Mouse (Mus musculus): Measurements from ENCODE around the gene Mogat2.
A peak's percentile ranks its signal among the peaks of the same experiment; 100 is the strongest.

Mogat2 gene

GRCm38 (mm10) chr7:99234916-99235315 is 3.5 kb downstream of the Mogat2 start:
- peak; percentile 60 to 66 for DNase-seq

DNA sequence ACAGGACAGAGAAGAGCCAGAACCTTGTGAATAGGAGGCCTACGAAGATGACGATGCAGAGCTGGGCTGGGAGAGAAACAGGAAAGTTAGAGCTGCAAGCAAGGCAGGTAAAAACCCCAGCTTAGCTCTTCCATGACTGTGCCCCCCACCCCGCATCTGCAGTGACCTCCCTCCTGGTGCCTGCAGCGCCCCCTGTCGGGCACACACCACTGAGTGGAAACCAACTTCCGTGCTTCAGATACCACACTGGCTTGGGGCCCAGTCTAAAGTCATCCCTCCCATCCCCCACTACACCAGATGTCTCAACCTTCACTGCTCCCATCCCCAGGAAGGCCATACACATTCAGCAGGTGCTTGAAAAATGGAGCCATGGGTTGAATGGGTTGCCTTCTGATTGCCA is 5.8 kb downstream of the Mogat2 start:
- no peak for DNase-seq

DNA sequence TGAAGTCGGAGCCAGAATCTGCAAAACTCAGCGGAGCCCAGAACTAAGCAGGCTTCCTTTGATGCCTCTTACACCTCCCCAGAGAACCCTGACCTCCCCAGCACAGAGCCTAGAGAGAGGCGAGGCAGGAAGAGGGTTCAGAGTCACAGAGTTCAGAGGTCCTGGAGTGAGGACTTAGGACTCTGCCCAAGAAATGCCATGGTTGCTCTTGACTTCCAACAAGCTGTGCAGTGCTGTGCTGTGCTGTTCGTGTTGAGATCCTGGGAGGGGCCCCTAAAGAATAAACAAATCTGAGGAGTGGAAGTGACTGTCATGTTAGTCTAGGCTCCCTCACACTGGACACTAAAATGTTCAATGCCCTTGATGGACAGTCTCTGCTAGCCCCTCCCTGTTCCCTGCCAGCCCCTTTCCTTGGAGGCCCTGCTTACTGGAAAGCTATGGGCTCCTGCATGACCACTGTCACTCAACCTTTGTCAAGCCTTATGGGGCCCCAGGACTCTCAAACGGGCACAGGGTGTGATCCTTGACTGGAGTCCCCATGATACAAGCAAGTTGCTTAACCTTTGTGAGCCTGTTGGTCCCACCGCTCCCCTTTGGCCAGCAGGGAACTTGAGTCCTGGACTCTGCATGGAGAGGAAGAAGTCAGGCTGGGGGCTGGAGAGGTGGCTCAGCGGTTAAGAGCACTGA is 8.2 kb downstream of the Mogat2 start:
- DNase-seq, result peak; percentile 48 to 84

- DNase-seq, result peak; percentile 57 to 76
These were observed 9.0 kb downstream of the Mogat2 start for GRCm38 (mm10) chr7:99229411-99229810.

GRCm38 (mm10) chr7:99228825-99229224 is 9.6 kb downstream of the Mogat2 start:
- DNase-seq, result no peak

- DNase-seq, result no peak
These were observed 11.2 kb downstream of the Mogat2 start for GRCm38 (mm10) chr7:99227267-99227666.

DNA sequence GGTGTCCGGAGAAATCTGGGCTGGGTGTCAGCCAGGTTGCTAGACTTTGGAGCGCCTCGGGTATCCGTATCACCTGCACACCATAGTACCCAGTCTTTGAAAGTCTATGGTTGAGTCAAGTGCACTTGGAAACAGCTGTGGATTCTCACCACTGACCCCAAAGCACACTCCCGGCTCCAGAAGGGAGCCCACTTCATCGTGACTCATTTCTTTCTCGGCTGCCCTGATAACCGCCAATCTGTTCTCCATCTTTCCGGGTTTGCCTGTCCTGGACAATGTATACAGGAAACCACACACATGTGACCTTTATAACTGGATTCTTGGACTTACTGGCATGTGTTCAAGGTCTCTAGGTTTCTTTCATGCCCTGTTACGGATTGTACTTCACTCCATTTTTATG is 11.8 kb downstream of the Mogat2 start:
- no peak for DNase-seq

- peak in 1 of 2 experiments; percentile 78 for DNase-seq
These were observed 13.0 kb downstream of the Mogat2 start for GRCm38 (mm10) chr7:99225421-99225820.

DNA sequence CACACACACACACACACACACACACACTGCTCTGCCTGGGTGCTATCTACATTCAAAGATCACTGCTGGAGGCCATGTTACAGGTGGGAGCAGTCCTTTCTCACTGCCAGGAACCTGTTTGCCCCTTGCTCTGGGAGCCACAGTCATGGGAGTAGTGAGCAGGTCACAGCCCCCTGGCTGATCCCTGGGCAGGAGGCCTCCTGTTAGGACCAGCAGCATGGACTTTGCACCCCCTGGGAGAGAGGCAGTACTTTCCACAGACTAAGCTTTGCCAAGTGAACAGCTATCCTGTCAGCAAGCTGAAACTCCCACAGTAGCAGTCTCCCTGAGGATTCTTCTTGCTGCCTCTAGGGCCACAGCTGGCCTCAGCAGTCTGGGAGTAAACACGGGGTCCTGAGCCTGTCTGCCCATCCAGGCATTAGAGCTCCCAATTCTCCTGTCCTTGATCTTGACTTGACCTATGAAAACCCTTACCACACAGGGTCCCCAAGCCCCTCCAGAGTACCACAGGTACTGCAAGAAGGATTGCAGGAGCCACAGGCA is 13.7 kb downstream of the Mogat2 start:
- peak; percentile 84 to 96 for DNase-seq

DNA sequence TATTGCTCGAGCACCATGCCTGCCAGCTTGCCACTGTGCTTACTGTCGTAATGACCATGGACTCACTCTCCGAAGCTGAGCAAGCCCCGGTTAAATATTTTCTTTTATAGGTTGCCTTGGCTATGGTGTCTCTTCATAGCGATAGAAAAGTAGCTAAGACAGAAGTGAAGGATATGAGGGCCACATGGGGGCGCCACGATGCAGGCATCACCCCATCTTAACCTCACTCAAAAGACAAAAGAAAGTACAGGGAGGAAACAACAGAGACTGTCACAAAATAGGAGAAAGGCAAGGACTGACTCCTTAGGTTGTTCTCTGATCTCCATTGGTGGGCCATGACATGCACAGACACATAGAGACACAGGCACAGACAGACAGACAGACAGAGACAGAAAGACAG is 14.2 kb downstream of the Mogat2 start:
- peak; percentile 56 to 64 for DNase-seq

DNA sequence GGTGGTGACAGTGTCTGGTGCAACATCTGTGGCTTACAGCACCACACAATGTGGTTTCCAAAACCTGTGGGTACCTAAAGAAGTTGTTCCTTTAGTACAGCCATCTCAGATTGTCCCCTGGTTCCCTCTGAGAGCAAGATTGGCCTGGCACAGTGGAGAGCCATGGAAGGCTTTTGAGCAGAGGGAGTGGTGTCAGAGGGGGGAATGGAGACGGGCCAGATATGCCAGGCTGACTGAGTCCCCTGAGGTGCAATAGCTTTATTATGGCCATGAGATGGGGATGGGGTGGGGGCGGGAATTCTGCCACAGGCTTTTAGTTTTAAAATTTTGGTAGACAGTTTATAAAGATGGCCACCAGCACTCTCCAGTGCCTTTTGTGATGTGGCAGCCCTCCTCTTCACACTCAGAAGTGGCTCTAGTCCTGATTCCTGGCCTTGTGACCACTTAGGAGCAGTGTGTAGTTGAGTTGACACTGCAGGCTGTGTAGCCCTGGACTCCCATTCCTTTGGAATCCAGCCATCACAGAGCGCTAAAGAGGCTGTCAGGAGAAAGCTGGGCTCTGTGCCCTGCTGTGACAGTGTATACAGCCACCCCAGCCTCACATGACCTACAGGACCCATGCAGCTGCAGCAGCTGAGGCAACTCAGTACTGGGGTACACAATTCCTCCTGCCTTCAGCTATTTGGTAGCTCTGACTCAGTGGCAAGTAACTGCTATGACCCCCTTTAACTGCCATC is 20.9 kb downstream of the Mogat2 start:
- peak in 1 of 2 experiments; percentile 55 for DNase-seq

DNA sequence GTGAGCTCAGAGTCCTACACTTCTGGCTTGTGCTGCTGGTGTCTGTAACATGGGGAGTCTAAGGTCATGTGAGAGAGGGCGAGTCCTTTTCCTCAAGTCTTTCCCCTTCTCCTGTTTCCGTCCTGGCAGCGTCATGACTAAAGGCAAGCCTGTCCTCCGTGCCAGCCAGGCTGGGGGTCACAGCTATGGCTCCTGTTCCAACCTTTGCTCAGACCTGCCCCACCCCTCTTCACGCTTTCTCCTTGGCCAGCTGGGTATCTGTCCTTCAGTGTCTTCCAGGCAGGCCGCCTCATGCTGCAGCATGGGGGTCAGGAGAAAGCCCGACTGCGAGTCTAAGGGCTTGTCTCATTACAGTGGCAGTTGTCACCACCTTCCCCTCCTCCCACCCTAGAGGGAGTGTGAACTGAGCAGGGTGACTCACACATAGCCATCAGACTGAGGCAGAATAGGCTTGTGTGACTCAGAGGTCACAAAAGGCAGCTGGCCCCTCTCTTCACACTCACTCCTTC is 23.0 kb downstream of the Mogat2 start:
- peak; percentile 64 to 91 for DNase-seq

DNA sequence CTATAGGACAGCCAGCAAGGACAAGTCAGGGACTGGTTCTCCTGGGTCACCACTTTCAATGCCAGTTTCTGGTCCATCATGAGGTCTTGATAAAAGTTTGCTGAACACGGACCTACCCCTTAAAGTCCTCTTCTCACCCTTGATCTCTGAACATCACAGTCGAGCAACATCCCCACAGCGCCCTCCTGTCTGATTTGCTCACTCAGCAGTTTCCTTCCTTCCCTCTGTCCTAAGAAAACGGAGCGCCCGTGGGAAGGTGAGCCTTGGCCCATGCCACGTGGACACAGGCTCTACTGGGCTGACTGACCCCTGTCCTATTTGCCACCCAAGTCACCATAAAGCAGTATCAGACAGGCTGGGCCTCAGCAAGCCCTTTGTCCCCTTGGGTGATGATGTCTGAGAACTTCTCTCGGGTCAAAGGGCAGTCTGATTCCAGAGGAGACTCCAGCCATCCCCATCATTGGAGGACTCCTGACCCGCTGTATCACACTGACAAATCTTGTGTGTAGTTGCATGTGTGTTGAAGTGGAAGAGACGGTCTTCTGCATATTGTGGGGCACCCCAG is 23.7 kb downstream of the Mogat2 start:
- peak; percentile 44 to 87 for DNase-seq

DNA sequence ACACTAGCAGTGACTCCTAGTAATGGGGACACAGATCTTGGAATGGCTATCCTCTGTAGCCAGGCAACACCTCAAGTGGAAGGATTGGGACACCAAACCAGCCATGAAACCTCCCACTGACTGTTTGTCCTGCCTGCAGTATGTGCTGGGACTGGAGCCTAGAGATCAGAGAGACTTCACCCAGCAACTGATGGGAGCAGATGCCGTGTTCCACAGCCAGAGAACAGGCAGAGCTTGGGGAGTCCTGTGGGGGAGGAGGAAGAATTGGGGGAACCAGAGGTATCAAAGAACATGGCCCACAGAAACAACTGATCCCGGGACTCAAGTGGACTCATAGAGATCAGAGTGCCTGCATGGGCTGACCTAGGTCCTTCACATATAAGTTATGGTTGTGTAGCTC is 24.7 kb downstream of the Mogat2 start:
- no peak for DNase-seq

DNA sequence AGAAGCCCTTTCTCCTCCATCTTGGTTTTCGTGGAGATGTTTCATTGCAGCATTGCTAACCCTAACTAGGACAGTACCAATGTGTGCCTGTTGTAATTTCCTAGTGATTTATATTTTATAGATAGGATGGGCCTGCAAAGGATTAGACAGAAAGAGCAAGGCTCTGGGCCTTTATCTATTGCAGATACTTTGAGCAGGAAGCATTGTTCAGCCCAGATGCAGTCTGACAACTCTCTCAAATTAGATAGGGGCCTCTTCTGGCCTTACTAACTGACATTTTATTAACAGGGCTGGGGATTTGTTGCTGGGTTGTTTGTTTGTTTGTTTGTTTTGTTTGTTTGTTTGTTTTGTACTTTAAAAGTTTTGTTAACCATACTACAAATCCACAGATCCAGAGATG is 25.4 kb downstream of the Mogat2 start:
- no peak for DNase-seq

GRCm38 (mm10) chr7:99208704-99209103 is 29.7 kb downstream of the Mogat2 start:
- no peak for DNase-seq

DNA sequence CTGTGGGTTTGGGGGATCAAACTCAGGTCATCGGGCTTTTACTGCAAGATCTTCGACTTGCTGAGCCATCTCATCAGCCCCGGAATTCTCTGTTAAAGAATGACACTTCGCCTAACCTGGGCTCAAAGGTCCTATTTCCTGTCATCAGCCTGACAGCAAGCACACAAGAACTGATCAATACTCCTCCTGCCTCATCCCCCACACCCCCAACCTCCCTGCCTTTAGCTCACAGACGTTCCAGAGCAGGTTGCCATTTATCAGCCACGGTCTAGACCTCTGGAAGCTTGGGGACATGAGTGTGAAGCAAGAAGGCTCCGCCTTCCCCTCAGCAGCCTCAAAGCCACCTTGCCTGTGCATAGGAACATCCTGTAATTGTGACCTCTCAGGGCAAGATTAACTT is 32.1 kb downstream of the Mogat2 start:
- DNase-seq, result no peak

DNA sequence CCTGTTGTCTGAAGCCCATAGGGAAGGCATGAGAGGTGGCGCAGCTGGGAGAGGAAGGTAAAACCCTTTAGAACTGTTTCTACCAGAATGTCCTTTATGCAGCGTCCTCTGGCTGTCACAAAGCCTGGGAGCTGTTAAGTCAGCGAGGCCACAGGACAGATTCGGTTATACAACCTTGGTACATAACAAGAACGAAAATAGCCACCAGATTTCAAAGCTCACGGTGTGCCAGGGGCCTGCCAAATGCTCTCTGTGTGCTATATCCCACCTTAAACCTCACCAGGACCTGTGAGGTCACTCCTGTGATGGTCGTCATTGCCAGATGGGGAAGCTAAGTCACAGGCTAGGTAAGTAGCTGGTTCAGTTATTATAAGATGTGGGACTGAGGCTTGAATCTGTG is 36.3 kb downstream of the Mogat2 start:
- no peak for DNase-seq

- DNase-seq, result peak; percentile 28 to 71
These were observed 38.1 kb downstream of the Mogat2 start for GRCm38 (mm10) chr7:99200290-99200689.

- no peak for DNase-seq
These were observed 38.8 kb downstream of the Mogat2 start for GRCm38 (mm10) chr7:99199451-99200175.

DNA sequence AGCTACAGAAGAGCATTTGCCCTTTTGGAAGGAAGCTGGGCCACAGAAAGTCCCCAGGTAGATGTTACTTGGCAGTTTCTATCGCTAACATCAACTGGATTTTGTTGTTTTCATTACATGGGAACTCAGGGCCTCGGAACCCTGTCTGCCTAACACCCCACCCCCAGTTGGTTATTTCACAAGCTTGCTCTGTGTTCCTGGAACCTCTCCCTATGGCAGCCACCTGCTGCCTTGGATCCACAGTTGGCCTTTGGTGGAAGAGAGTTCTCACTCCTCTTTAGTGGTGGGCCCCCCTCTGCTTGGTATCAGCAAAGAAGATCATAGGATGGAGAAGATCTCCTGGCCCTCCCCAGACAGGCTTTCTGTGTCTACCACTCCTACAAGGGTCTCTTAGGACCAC is 39.6 kb downstream of the Mogat2 start:
- DNase-seq, result no peak

DNA sequence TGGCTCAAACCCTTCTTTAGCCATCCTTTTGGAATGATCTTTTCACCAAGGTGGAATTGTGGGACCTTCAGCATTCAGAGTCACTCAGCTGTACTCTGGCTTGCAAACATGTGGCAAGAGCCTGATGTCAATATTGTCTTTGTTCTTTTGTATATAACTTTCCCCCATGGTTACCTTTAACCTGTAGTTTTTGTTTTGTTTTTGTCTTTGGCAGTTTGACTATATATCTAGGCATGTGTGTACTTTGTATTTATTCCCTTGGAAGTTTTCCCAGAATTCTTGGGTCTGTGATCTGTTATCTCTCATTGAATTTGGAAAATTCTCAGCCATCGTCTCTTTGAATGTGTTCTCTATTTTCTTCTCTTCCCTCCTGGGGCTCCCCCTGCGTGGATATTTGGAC is 43.9 kb downstream of the Mogat2 start:
- no peak for DNase-seq

- DNase-seq, result no peak
These were observed 44.5 kb downstream of the Mogat2 start for GRCm38 (mm10) chr7:99193926-99194325.

Data from kidney, postnatal 25 days (tissue).